Mouse (Mus musculus): Measurements from ENCODE around the gene Vwce. TPM values are rescaled to one million over a fixed set of nuclear protein-coding genes. Genes with fewer than 3 reads are reported as not detected.

Gene Vwce
- polyA plus RNA-seq, 1 experiment, result 0.21 TPM

DNA sequence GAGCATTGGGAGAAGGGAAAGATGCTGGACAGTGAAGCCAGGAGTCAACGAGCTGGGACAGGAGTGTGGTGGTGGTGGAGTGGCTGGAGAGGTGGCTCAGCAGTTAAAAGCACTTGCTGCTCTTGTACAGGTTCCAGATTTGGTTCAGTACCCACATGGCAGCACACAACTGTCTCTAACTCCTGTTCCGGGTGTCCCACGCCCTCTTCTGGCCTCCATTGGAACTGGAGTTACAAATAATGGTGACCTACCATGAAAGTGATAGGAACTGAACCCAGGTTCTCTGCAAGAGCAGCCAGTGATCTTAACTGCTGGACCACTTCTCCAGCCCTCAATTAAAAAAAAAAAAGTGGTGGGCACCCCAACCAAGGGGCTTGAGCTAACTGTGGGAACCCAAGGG, 35.8 kb upstream of the Vwce start:
- peaks cover 2% of the 10 kb centered on the region; the same call in 1 of the 2 replicates for H3K4me1 ChIP-seq (ENCODE audit: control insufficient read depth, insufficient read depth, insufficient read length)

DNA sequence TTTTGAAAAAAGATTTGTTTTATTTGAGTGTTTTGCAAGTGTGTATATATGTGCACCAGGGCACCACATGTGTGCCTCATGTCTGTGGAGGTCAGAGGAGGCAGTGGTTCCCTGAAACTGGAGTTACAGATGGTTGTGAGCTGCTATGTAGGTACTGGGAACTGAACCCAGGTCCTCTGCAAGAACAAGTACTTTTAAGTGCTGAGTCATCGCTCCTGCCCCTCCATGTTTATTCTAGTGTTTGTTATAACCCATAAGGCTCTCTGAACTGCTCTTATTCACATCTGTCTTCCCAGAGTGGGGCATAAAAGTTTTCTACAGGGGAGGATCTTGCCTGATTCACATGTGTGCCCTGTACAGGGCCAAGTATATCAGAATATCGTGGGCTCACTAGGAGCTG, 34.4 kb upstream of the Vwce start:
- TF ChIP-seq POLR2A (IDR thresholded peaks at IDR 0.05; ENCODE audit: low read depth, low read length), result no peak
- TF ChIP-seq CTCF (IDR thresholded peaks at IDR 0.05; ENCODE audit: extremely low read depth, insufficient read depth, insufficient read length, insufficient replicate concordance), result no peak
- no peak for DNase-seq (ENCODE audit: low read depth in 1 of 2, low spot score in 2 of 2)
- Histone ChIP-seq H3K4me3 (ENCODE audit: extremely low read depth, insufficient read depth, insufficient read length) (no peak overlapping the region), H3K27me3 (ENCODE audit: control insufficient read depth, insufficient read depth, low read length) (no peaks in the 10 kb centered on the region), H3K27ac (ENCODE audit: insufficient read depth, low read length) (no peak overlapping the region), H3K36me3 (ENCODE audit: control insufficient read depth, insufficient read depth, low read length) (peaks cover 5% of the 10 kb centered on the region; the same call in 1 of the 2 replicates), H3K4me1 (ENCODE audit: control insufficient read depth, insufficient read depth, insufficient read length) (peaks cover 4% of the 10 kb centered on the region; the same call in 1 of the 2 replicates)
- 96% methylated on average over 2 of the region's 2 CpGs for WGBS

More for the DNA sequence above, 35.8 kb upstream of the Vwce start:
- WGBS, result 38% methylated on average over 3 of the region's 3 CpGs
- no peak for DNase-seq (ENCODE audit: low read depth in 1 of 2, low spot score in 2 of 2)
- Histone ChIP-seq H3K27me3 (ENCODE audit: control insufficient read depth, insufficient read depth, low read length) (no peaks in the 10 kb centered on the region), H3K27ac (ENCODE audit: insufficient read depth, low read length) (no peak overlapping the region), H3K4me3 (ENCODE audit: extremely low read depth, insufficient read depth, insufficient read length) (no peak overlapping the region), H3K36me3 (ENCODE audit: control insufficient read depth, insufficient read depth, low read length) (peaks cover 10% of the 10 kb centered on the region; the same call in 1 of the 2 replicates)
- TF ChIP-seq CTCF (IDR thresholded peaks at IDR 0.05; ENCODE audit: extremely low read depth, insufficient read depth, insufficient read length, insufficient replicate concordance) (peak; percentile 20; the same call in 1 of the 2 replicates), POLR2A (IDR thresholded peaks at IDR 0.05; ENCODE audit: low read depth, low read length) (no peak)

DNA sequence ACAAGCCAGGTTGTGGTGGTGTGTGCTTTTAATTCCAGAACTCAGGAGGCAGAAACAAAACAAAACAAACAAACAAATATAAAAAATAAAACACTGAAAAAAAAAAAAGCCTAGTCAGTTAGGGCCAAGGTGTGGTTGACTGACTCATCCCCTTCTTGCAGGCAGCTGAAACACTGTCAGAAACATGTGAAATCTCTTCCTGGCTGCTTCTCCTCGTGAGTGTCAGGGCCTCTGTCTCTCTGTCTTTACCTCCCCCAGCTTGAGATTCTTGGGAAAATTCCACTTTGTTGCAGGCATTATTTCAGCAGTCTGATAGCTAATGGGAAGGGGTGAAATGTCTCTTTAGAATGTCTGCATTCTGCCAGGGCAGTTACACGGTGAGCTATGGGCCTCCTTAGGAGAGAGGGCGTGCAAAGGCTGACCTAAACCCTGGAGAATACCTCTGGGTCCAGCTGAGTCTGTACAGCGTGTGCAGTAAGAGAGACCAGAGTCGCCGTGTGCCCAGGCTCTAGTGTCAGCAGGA, 31.7 kb upstream of the Vwce start:
- Histone ChIP-seq H3K4me1 (ENCODE audit: control insufficient read depth, insufficient read depth, insufficient read length) (peaks cover 5% of the 10 kb centered on the region; the same call in 1 of the 2 replicates), H3K36me3 (ENCODE audit: control insufficient read depth, insufficient read depth, low read length) (no peaks in the 10 kb centered on the region), H3K27me3 (ENCODE audit: control insufficient read depth, insufficient read depth, low read length) (no peaks in the 10 kb centered on the region), H3K4me3 (ENCODE audit: extremely low read depth, insufficient read depth, insufficient read length) (no peak overlapping the region), H3K27ac (ENCODE audit: insufficient read depth, low read length) (peak overlapping the region; percentile 45)
- 28% methylated on average over 6 of the region's 6 CpGs for WGBS
- TF ChIP-seq POLR2A (IDR thresholded peaks at IDR 0.05; ENCODE audit: low read depth, low read length) (no peak), CTCF (IDR thresholded peaks at IDR 0.05; ENCODE audit: extremely low read depth, insufficient read depth, insufficient read length, insufficient replicate concordance) (no peak)
- DNase-seq (ENCODE audit: low read depth in 1 of 2, low spot score in 2 of 2), result no peak

DNA sequence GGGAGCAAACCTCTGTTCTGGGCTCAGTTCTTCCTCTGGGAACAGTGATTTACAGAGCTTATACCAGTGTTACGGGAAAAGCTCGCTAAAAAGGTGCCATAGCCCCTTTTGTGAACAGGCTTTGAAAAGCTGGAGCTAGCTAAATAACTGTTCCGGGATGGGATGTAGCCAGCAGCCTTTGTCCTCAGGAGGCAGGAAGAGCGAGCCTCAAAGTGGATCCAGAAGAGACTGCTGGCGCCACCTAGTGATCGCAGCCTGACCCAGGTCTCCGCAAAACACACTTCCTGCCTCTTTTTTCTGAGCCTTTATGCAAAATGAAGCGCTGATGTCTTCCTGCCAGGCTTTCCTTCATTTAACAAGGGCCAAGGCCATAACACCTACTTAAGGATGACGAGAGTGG, 31.2 kb upstream of the Vwce start:
- 2% methylated on average over 9 of the region's 9 CpGs for WGBS
- Histone ChIP-seq H3K4me3 (ENCODE audit: extremely low read depth, insufficient read depth, insufficient read length) (no peak overlapping the region), H3K27me3 (ENCODE audit: control insufficient read depth, insufficient read depth, low read length) (no peaks in the 10 kb centered on the region), H3K4me1 (ENCODE audit: control insufficient read depth, insufficient read depth, insufficient read length) (peaks cover 5% of the 10 kb centered on the region; the same call in 1 of the 2 replicates), H3K36me3 (ENCODE audit: control insufficient read depth, insufficient read depth, low read length) (peaks cover 1% of the 10 kb centered on the region), H3K27ac (ENCODE audit: insufficient read depth, low read length) (peak overlapping the region; percentile 45)
- peak; percentile 73 to 88 for DNase-seq (ENCODE audit: low read depth in 1 of 2, low spot score in 2 of 2)
- TF ChIP-seq CTCF (IDR thresholded peaks at IDR 0.05; ENCODE audit: extremely low read depth, insufficient read depth, insufficient read length, insufficient replicate concordance) (peak; percentile 91), POLR2A (IDR thresholded peaks at IDR 0.05; ENCODE audit: low read depth, low read length) (no peak)

DNA sequence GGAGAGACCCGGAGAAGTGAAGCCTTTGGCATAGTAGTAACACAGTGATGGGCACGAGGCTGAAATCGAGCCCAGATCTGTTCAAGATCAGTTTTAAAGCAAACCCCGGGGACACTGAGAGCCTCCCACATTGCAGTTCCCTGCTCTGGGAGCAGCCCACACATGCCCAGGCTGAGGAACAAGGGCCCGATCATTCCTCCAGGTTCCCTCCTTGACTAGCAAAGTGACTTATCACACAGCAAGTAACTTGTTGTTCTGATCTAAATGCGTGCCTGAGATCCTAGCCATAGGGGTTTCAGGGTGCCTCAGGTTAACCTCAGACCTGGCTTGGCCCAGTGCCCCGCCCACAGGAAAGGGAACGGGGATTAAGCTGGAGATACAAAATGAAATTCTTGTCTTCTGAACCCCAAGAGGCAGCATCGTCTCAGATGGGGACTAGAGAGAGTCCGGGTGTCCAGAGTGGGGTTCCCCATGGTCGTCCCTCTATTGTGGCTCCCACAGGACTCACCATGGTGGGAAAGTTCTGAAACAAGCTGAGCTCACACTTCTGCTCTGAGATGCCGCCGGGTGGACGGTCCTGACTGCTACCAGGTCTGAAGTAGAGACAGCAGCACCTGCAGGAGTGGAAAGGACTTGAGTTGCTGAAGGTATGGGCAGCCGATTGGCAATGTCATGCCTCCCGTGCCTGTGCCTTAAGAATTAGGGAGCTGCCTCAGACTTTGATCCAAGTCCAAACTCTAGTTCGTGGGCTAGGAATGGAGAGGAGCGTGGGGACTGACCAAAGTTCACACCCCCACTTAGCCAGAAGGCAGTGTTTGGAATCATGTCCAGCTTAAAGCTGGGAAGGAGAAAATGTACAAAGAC, 30.1 kb upstream of the Vwce start:
- DNase-seq (ENCODE audit: low read depth in 1 of 2, low spot score in 2 of 2), result no peak
- WGBS, result 80% methylated on average over 18 of the region's 18 CpGs
- 0 out of 2 replicates have a peak overlapping the region, but pooled peaks have one; percentile 58 for H3K27ac ChIP-seq (ENCODE audit: insufficient read depth, low read length)
- no peak overlapping the region for H3K4me3 ChIP-seq (ENCODE audit: extremely low read depth, insufficient read depth, insufficient read length)
- peaks cover 7% of the 10 kb centered on the region for H3K36me3 ChIP-seq (ENCODE audit: control insufficient read depth, insufficient read depth, low read length)
- no peaks in the 10 kb centered on the region for H3K27me3 ChIP-seq (ENCODE audit: control insufficient read depth, insufficient read depth, low read length)
- no peak for TF ChIP-seq POLR2A (IDR thresholded peaks at IDR 0.05; ENCODE audit: low read depth, low read length)
- no peak for TF ChIP-seq CTCF (IDR thresholded peaks at IDR 0.05; ENCODE audit: extremely low read depth, insufficient read depth, insufficient read length, insufficient replicate concordance)
- H3K4me1 ChIP-seq (ENCODE audit: control insufficient read depth, insufficient read depth, insufficient read length), result peaks cover 5% of the 10 kb centered on the region; the same call in 1 of the 2 replicates

DNA sequence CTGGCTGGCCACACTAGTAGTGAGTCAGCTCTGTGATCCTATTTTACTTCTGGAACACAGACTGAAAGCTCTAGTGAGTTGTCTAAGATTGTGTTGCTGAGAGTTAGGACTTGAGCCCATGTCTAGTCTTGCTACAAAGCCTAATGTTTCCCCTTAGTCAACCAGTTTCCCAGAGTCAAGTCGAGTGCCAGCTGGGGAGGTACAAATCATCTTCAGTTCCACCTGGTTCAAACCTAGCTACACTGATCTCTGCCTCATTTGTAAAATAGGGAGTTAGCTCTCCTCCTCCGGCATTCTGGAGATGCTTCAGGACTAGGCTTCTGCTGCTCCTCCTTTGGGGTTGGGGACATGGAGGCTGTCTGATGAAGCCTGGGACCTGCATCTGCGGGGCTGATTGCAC, 29.5 kb upstream of the Vwce start:
- H3K27me3 ChIP-seq (ENCODE audit: control insufficient read depth, insufficient read depth, low read length), result no peaks in the 10 kb centered on the region
- peaks cover 5% of the 10 kb centered on the region; the same call in 1 of the 2 replicates for H3K4me1 ChIP-seq (ENCODE audit: control insufficient read depth, insufficient read depth, insufficient read length)
- TF ChIP-seq POLR2A (IDR thresholded peaks at IDR 0.05; ENCODE audit: low read depth, low read length), result no peak
- TF ChIP-seq CTCF (IDR thresholded peaks at IDR 0.05; ENCODE audit: extremely low read depth, insufficient read depth, insufficient read length, insufficient replicate concordance), result no peak
- peaks cover 10% of the 10 kb centered on the region for H3K36me3 ChIP-seq (ENCODE audit: control insufficient read depth, insufficient read depth, low read length)
- peak overlapping the region; percentile 84; the same call in 1 of the 2 replicates for H3K27ac ChIP-seq (ENCODE audit: insufficient read depth, low read length)
- no peak for DNase-seq (ENCODE audit: low read depth in 1 of 2, low spot score in 2 of 2)
- 58% methylated on average over 3 of the region's 3 CpGs for WGBS
- H3K4me3 ChIP-seq (ENCODE audit: extremely low read depth, insufficient read depth, insufficient read length), result no peak overlapping the region

All from spleen, adult 2 months (tissue).